Mouse (Mus musculus) E14TG2a.4 (cell line): ENCODE data around the gene Tiam2.

Experiments
- CTCF ChIP-seq: conservative IDR thresholded peaks from 2 replicates; pipeline ENCODE4 v1.5.1; 2014; ENCODE audit warnings: low read length
- NANOG ChIP-seq: IDR thresholded peaks from 2 replicates; pipeline ENCODE4 v1.6.1; 2014; ENCODE audit warnings: borderline replicate concordance, low read length, mixed read lengths
- POU5F1 ChIP-seq: IDR thresholded peaks from 2 replicates; pipeline ENCODE4 v1.6.1; 2014; ENCODE audit warnings: low read length, borderline replicate concordance

DNA sequence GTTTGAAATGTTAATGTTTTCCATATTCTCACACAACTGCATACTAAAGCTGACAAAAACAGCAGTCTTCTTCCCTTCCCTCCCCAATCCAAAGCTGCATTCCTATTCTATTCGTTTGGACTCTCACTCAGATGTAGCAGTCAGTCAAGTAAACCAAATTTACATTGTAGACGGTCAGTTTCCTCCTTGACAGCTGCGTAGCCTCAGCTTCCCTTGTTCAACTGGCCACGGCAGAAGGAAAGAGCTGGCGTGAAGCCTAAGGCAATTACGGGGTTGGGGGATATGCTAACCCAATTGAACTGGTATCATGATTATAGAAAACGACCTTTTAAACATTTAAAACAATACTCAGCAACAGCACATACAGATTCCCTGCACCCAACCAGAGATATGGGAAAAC is 221.4 kb downstream of the Tiam2 start:
- TF ChIP-seq CTCF, result no peak
- TF ChIP-seq POU5F1, result no peak
- no peak for TF ChIP-seq NANOG
